Mouse (Mus musculus) bone marrow, adult 2 months (tissue): ENCODE data around the gene Ppm1n. TPM values are rescaled to one million over a fixed set of nuclear protein-coding genes. Genes with fewer than 3 reads are reported as not detected.

Experiments
- H3K27ac ChIP-seq: fragments of 200-500 bp; 2 replicates; pipeline ENCODE4 v1.5.1; 2012; ENCODE audit warnings: low read depth, mild to moderate bottlenecking, control low read depth, inconsistent platforms, low read length; ENCODE audit not compliant: control insufficient read depth, poor library complexity, insufficient read depth
- H3K4me1 ChIP-seq: fragments of 200-500 bp; 2 replicates; pipeline ENCODE4 v1.6.1; 2011; ENCODE audit warnings: low read length; ENCODE audit not compliant: control insufficient read depth, insufficient read depth
- H3K4me3 ChIP-seq: fragments of 200-500 bp; replicated peaks from 2 replicates; pipeline ENCODE3; 2011; ENCODE audit warnings: mild to moderate bottlenecking, low read depth, low read length, control low read depth; ENCODE audit not compliant: control insufficient read depth
- CTCF ChIP-seq: fragments of 200-500 bp; IDR thresholded peaks from 2 replicates; pipeline ENCODE4 v1.5.1; 2011; ENCODE audit warnings: low read length, control low read depth; ENCODE audit not compliant: control insufficient read depth, insufficient read depth
- POLR2A ChIP-seq: fragments of 200-500 bp; IDR thresholded peaks from 2 replicates; pipeline ENCODE4 v1.6.1; 2011; ENCODE audit warnings: low read depth, mild to moderate bottlenecking, control low read depth, low read length, borderline replicate concordance; ENCODE audit not compliant: control insufficient read depth
- WGBS: fragments of 180-500 bp; shearing (Covaris S2); methylation state at CpG from one replicate; pipeline ENCODE4 v1.1.7; 2018; 5-methylcytosine and 5-hydroxymethylcytosine counted together
- polyA plus RNA-seq: library from polyadenylated mRNA; stranded (reverse); fragments of >200 nt; gene quantifications from 2 replicates; pipeline ENCODE4 v1.2.4, GENCODE M21; 2011; ENCODE audit warnings: low replicate concordance; ENCODE audit not compliant: missing spikeins, insufficient read depth, insufficient read length

Gene Ppm1n
- polyA plus RNA-seq, 1 experiment: not detected

DNA sequence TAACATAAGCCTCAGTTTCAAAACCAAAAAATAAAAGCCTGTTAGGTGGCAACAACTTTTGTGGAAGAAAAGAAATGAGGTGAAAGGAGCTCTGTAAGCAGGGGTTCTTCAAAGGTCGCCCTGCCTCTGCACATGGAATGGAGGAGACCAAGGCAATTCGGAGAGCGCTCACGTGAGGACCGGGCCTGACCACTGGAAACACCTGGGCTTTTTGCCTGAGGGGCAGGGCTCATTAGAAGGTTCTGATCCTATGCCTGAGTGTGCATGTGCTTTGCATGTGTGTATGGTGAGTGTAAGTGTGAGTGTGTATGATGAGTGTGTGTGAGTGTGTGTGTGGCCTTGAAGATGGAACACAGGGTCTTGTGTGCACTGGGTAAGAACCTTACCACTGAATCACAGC, 49.0 kb downstream of the Ppm1n start:
- no peak overlapping the region for H3K4me3 ChIP-seq
- TF ChIP-seq POLR2A (no peak), CTCF (no peak)
- no peaks in the 10 kb centered on the region; the same call in 1 of the 2 replicates for H3K4me1 ChIP-seq
- H3K27ac ChIP-seq: no peak overlapping the region
- WGBS: 93% methylated on average over 5 of the region's 5 CpGs

DNA sequence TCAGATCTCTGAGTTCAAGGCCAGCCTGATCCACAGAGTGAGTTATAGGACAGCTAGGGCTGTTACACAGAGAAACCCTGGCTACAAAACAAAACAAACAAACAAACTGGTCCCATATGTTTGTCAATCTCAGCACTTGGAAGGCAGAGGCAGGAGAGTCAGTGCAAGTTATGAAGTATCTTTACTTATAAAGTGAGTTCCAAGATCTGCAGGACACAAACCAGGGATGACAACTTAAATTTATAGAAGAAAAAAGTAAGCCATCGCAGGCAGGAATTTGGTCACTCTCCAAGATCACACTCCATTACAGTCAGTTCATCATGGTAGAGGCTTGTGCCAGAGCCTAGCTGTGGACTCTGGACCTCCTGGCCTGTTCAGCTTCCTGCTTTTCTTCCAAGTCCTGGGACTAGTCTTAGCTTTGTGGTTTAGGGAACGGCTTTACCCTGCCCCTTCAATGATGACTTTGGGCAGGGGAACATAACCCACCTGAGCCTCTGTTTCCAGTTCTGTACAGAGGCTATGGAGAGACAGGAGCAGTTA, 49.8 kb downstream of the Ppm1n start:
- peaks cover 2% of the 10 kb centered on the region; the same call in 1 of the 2 replicates for H3K4me1 ChIP-seq
- H3K27ac ChIP-seq: no peak overlapping the region
- TF ChIP-seq POLR2A: no peak
- TF ChIP-seq CTCF: no peak
- 88% methylated on average over 2 of the region's 2 CpGs for WGBS
- H3K4me3 ChIP-seq: no peak overlapping the region

DNA sequence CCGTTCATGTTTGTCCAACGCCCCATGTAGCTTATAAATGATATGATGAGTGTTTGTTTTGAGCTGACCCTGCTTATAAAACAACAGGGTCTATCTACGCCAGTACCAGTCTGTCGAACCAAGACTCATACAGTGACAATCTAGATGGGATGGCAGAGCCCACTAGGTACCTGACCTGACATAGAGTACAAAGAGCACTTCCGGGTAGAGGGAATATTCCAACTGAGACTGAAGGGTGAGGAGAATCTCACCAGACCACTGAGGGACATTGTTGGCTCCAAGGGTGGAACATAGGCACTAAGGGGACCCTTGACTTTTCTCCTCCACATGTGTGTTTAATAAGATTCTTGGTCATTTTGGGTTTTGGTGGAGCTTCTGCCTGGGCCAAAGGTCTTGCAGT, 50.5 kb downstream of the Ppm1n start:
- Histone ChIP-seq H3K27ac (peak overlapping the region; percentile 89; the same call in 1 of the 2 replicates), H3K4me1 (peaks cover 2% of the 10 kb centered on the region; the same call in 1 of the 2 replicates), H3K4me3 (peak overlapping the region; percentile 49)
- WGBS: 25% methylated on average over 5 of the region's 5 CpGs
- TF ChIP-seq CTCF: no peak
- TF ChIP-seq POLR2A: no peak

DNA sequence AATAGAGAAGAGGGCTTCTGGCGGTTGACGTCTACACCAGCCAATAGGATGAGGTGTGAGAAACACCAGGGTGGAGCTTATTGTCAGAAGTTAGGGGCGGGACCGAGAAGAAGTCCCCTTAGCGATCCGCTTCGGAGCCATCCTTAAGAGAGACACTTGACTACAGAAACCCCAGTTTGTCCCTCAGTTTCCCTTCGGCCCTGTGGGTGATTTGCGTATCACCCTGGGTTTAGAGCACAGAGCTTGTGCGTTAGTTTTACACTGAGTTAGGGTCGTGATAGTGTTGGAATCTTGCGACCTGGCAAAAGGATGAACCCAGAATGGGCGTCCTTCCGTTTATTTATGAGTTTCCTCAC, 51.1 kb downstream of the Ppm1n start:
- Histone ChIP-seq H3K27ac (peak overlapping the region; percentile 89), H3K4me1 (peaks cover 2% of the 10 kb centered on the region; the same call in 1 of the 2 replicates), H3K4me3 (peak overlapping the region; percentile 83)
- under 1% methylated on average over 14 of the region's 14 CpGs for WGBS
- TF ChIP-seq CTCF (no peak), POLR2A (no peak)

DNA sequence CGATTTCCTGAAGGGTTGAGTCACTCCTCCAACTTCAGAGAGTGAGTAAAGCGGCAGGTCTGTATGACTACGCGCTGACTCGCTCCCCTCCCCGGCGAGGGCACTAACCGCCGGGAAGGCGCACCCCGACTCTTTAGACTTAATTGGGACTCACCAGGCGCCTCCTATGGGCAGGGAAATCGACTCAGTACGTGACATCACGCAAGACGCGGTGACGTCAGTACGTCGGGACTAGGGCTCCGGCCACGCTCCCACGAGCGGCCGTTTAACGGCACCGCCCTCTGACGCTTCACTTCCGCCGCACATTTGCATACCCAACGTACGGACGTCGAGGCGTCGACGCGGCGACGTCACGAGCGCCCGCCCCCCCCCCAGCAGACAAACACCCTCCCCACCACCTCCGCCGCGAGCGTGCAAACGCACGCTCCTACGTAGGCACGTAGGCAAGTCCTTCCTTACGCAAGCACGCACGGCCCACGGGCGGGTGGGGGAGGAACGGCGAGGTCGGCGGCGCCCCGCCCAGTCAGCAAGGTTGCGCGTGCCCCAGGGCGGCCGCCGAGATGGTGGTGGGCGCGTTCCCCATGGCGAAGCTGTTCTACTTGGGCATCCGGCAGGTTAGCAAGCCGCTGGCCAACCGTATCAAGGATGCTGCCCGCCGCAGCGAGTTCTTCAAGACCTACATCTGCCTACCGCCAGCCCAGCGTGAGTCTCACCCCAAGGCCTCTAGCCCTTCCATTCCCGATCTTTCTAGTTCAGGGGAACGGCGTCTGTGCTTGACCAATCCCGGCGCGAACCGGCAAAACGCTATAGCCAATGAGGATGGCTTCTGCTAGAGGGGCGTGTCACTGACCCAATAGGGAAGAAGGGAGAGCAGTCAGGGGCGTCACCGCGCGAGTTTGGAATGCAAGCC, 51.7 kb downstream of the Ppm1n start, which contains the start of gene Opa3:
Gene Opa3, plus strand, starts transcription at position 452 of the 910 bp plus-strand sequence.
- Histone ChIP-seq H3K4me1 (peaks cover 2% of the 10 kb centered on the region; the same call in 1 of the 2 replicates), H3K4me3 (peak within 1 kb of the TSS; percentile 94), H3K27ac (peak within 1 kb of the TSS; percentile 98)
- TF ChIP-seq POLR2A (peak; percentile 98), CTCF (peak; percentile 56; the same call in 1 of the 2 replicates)
- WGBS: under 1% methylated on average over 89 of the region's 91 CpGs

DNA sequence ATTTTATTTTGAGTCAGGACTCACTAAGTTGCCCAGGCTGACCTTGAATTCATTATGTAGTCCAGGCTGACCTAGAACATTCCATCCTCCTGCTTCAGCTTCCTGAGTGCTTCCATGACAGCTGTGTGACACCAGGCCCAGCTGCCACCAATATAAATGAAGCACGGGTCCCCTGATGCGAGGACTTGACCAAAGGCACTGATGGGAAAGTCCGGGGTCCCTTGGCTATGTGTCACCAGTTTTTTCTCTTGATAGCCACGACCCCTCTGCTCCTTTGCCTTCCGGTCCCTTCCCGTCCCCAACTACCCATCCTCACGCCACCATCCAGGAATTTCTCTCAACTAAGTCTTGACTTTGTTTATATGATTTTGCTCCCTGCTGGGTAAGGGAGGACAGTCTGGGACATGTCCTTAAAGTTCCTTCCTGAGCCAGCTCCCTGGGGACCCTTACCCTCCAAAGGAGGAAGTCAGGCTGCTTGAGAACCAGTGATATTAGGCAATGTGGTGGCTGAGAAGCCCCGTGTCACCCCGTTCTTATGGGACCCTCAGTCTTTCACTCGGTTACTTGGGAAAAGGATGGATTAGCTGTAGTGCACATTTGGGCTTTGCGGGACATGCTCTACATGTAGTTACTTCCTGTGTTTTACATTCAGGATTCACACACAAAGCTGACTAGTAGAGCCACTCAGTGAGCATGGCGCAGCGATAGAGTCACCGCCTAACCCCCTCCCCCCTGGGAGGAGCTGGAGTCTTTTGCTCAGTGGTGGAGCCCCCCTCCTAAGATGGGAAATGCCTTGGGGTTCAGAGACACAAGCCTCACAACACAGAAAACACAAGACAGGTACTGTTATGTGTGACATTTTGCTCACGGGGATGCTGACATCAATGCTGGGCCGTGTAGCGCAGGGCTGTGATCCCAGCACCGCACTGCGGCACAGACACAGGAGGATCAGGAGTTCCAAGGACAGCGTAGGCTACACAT, 52.8 kb downstream of the Ppm1n start:
- Histone ChIP-seq H3K4me1 (peaks cover 2% of the 10 kb centered on the region; the same call in 1 of the 2 replicates), H3K4me3 (peak overlapping the region; percentile 94), H3K27ac (peak overlapping the region; percentile 87)
- WGBS: 21% methylated on average over 20 of the region's 20 CpGs
- TF ChIP-seq CTCF (no peak), POLR2A (no peak)

Other genes starting within 250 kb of the Ppm1n start
- not detected in 2 replicates for gene Rsph6a, start 225.4 kb downstream of the Ppm1n start, polyA plus RNA-seq
- gene Dmwd, start 203.8 kb downstream of the Ppm1n start, polyA plus RNA-seq: 21.4 and 27.7 TPM in 2 replicates
- 25.8 and 42.6 TPM in 2 replicates for gene Dmpk, start 196.2 kb downstream of the Ppm1n start, polyA plus RNA-seq
- 4.7 and 6.5 TPM in 2 replicates for gene Six5, start 185.5 kb downstream of the Ppm1n start, polyA plus RNA-seq
- not detected in 2 replicates for gene Gm4969, start 161.7 kb downstream of the Ppm1n start, polyA plus RNA-seq
- 3.9 and 4.8 TPM in 2 replicates for gene Fbxo46, start 160.2 kb downstream of the Ppm1n start, polyA plus RNA-seq
- 3.6 and 6.8 TPM in 2 replicates for gene Qpctl, start 130.8 kb downstream of the Ppm1n start, polyA plus RNA-seq
- 56.3 and 58.6 TPM in 2 replicates for gene Snrpd2, start 130.3 kb downstream of the Ppm1n start, polyA plus RNA-seq
- gene Gipr, start 113.9 kb downstream of the Ppm1n start, polyA plus RNA-seq: 0.62 and 0.79 TPM in 2 replicates
- 14.2 and 33.1 TPM in 2 replicates for gene Eml2, start 103.6 kb downstream of the Ppm1n start, polyA plus RNA-seq
- gene Gpr4, start 67.5 kb downstream of the Ppm1n start, polyA plus RNA-seq: 0.34 and 0.70 TPM in 2 replicates
- gene Opa3, start 51.7 kb downstream of the Ppm1n start, polyA plus RNA-seq: 7.5 and 8.5 TPM in 2 replicates
- gene Vasp, start 8.2 kb downstream of the Ppm1n start, polyA plus RNA-seq: 83.3 and 135 TPM in 2 replicates
- 0.92 and 2.3 TPM in 2 replicates for gene Rtn2, start 2.6 kb upstream of the Ppm1n start, polyA plus RNA-seq
- 0.50 and 1.1 TPM in 2 replicates for gene Fosb, start 30.0 kb upstream of the Ppm1n start, polyA plus RNA-seq
- gene Ercc1, start 64.7 kb upstream of the Ppm1n start, polyA plus RNA-seq: 19.2 and 31.3 TPM in 2 replicates
- gene Cd3eap, start 79.4 kb upstream of the Ppm1n start, polyA plus RNA-seq: 11.7 and 13.7 TPM in 2 replicates
- 1.7 and 4.0 TPM in 2 replicates for gene Ppp1r13l, start 79.7 kb upstream of the Ppm1n start, polyA plus RNA-seq
- gene Ercc2, start 101.9 kb upstream of the Ppm1n start, polyA plus RNA-seq: 17.9 and 31.9 TPM in 2 replicates
- gene Klc3, start 124.0 kb upstream of the Ppm1n start, polyA plus RNA-seq: 1.6 and 1.9 TPM in 2 replicates
- gene Ckm, start 124.7 kb upstream of the Ppm1n start, polyA plus RNA-seq: 25.1 and 31.8 TPM in 2 replicates
- 10.1 and 14.6 TPM in 2 replicates for gene Mark4, start 178.8 kb upstream of the Ppm1n start, polyA plus RNA-seq
- 4.2 and 10.3 TPM in 2 replicates for gene Exoc3l2, start 183.3 kb upstream of the Ppm1n start, polyA plus RNA-seq
- 4.4 and 8.0 TPM in 2 replicates for gene Bloc1s3, start 228.3 kb upstream of the Ppm1n start, polyA plus RNA-seq
- 12.4 and 12.7 TPM in 2 replicates for gene Trappc6a, start 228.3 kb upstream of the Ppm1n start, polyA plus RNA-seq
- not detected in 2 replicates for gene Nkpd1, start 237.8 kb upstream of the Ppm1n start, polyA plus RNA-seq